Mouse (Mus musculus) left cerebral cortex, postnatal 36 days (tissue): ENCODE measurements at regions not wholly inside any gene's neighbourhood (a gene's known extent, or its start where the extent isn't known, plus 50 kb on each side); places are given as distances from the start of the nearest gene placed in this dataset.

ENCODE experiments used
- DNase-seq, 2 experiments: peaks; one replicate each; pipeline ENCODE4 v3.0.0; 2021 to 2022; ENCODE audit warnings: low spot score in 2 of 2, mixed read lengths in 1 of 2
- intact Hi-C: fragments of 180-260 bp; cut with DNase I; formaldehyde crosslinking; loops from one replicate; pipeline ENCODE4 v1.15.1; 2025

DNA sequence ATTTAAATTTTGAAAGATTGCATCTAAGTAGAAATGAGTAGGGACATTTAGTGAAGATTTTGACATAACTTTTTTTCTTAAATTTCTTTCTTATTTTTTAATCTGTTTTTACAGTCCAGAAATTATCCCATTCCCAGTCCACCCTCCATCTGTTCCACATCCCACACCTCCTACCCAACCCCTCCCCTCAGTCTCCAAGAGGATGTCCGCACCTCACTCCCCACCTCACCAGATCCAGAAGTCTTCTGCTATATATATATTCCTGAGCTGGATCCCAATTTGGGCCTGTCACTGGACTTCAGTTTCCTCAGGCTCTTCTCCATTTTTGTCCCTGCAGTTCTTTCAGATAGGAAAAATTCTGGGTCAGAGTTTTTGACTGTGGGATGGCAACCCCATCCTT is 3879.6 kb upstream of the Gm7489 start:
- intact Hi-C loops: no loop called here
- no peak for DNase-seq

GRCm38 (mm10) chr15:50046653-50047052 is 3838.1 kb upstream of the Gm7489 start:
- intact Hi-C loops: no loop called here
- no peak for DNase-seq

DNA sequence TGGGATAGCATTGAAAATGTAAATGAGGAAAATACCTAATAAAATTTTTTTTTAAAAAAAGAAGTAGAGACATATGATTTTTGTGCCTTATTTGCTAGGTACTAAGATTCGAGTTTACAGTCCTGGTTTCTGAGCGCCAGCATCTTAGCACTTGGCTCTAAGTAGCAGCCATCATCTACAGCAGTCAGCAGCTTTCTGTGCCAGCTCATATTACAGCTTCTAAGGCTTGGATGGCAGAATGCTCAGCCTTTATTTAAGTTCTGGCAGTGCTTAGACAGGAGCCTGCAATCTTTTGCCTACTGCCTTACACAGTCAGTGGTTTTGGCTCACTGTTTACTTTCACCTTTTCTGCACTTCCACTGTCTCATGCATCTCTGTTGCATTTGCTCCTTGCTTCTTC is 3831.2 kb upstream of the Gm7489 start:
- intact Hi-C loops: no loop called here
- DNase-seq: peak in 1 of 2 experiments; percentile 12

DNA sequence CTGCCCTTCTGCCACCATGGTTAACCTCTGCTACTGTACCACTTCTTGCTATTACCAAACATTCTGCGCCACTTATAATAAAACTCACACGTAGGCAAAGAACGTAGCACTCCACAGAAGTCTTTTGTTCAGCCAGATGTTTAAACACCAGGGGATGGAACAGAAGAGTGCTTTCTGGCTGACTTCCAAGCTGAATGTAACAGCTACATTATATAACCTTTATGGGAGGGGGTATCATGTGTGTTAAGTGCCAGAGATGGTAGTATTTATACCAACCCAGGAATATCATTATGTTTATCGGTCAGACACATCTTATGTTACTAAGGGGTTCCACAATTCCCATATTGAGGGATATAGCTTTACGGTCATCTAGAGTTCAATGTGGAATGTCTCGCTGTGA is 3830.8 kb upstream of the Gm7489 start:
- no peak for DNase-seq
- intact Hi-C loops: no loop called here

GRCm38 (mm10) chr15:50078246-50078645 is 3806.5 kb upstream of the Gm7489 start:
- intact Hi-C loops: no loop called here
- DNase-seq: no peak

- intact Hi-C loops: no loop called here
- no peak for DNase-seq
These were observed 3802.3 kb upstream of the Gm7489 start for GRCm38 (mm10) chr15:50082428-50082827.

DNA sequence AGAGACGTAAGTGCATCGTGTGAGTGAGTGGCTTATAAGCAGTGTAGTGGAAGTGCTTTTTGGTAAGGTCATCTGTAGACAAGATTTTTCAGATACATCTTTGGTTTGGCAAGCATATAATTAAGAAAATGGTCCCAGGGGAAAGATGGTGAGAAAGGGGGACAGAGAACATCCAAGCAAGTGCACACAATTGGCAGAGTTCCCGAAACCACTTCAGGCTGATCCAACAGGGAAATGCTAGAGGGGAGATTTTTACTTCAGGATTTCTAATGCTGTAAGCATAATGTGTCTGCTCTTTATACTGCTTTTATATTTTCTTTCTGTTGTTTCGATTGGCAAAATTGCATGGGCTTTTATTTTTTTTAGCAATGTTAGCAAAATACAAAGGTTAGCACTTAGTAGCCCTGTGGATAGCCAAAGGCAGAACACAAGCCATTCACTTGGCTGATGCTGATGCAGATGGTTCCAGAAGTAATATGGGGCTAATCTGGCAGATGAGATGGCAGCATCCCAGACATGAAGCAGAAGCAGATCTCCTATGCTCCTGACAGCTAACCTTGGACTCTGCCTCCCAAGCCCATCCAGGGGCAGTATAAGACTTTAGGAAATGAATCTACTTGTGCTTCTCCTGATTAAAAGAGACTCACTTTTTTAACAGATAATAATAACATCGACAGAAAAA is 3782.0 kb upstream of the Gm7489 start:
- intact Hi-C loops: no loop called here
- no peak for DNase-seq

DNA sequence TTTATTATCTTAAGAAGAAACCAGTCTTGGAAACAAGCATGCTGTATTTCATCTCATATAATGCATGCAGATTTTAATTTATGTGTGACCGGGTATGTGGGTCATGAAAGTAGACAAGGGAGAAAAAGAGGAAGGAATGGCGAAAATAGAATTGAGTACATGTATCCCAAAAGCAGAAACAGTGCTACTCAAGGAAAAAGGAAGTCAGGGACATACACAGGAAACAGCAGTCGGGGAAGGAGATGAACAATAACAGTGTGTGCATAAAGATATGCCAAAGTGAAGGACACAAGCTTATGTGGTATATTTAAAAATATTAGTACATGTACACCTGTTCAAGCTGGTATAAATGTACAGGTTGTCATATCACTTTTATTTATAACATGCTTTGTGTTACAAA is 3775.8 kb upstream of the Gm7489 start:
- no peak for DNase-seq
- intact Hi-C loops: no loop called here

DNA sequence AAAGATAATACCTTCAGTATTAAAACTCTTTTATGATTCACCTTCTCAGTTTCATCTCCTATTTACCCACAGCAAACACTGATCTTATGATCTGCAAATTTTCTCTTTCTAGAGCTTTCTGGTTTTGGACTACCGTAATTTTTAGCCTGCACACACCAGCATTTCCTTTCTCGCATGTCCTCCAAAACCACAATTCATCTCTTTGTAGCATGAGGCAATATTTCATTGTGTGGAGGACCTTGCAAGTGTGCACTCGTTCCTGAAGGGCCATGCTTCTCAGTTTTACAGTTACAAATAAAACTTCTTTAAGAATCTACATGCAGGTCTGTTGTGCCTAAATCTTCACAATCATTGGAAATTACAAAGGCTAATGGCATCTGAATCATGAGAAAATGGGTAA is 3730.8 kb upstream of the Gm7489 start:
- DNase-seq: no peak
- intact Hi-C loops: no loop called here

GRCm38 (mm10) chr15:50172276-50172772 is 3712.4 kb upstream of the Gm7489 start:
- intact Hi-C loops: no loop called here
- no peak for DNase-seq

- intact Hi-C loops: no loop called here
- DNase-seq: no peak
These were observed 3701.5 kb upstream of the Gm7489 start for GRCm38 (mm10) chr15:50183185-50183584.
